Mouse (Mus musculus): ENCODE results near the gene Asah2.

DNA sequence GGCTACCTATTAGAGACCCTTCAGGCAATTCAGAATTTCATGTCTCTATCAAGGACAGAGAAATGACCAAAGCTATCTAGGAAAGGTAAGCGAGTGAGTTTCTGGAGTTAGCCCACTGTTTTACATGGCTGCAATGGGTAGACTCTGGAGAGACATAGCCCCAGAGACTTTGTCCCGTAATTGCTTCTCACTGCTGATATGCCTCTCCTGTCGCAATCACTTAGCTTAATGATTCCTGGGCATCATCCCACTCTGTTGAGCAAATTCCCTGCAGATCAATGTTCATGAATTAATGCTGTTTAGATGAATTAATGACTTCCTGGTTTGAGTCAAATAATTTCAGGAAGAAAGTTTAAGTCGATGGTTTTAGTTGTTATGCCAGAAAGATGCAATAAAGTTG is 153.3 kb downstream of the Asah2 start:
- TF ChIP-seq CTCF (IDR thresholded peaks at IDR 0.05; ENCODE audit: low read depth, low read length) (no peak), POLR2A (IDR thresholded peaks at IDR 0.05; ENCODE audit: insufficient read depth, low read length) (no peak), EP300 (IDR thresholded peaks at IDR 0.05; ENCODE audit: insufficient read depth, low read depth, low read length) (no peak)
